Mouse (Mus musculus): ENCODE data around the gene Camk1. TPM values are rescaled to one million over a fixed set of nuclear protein-coding genes. Genes with fewer than 3 reads are reported as not detected.

Gene Camk1
- polyA plus RNA-seq (2016; fragmentation: Nextera tagmentation; extraction: Ambion mirVana) = 72.5 and 78.4 TPM in 2 replicates

DNA sequence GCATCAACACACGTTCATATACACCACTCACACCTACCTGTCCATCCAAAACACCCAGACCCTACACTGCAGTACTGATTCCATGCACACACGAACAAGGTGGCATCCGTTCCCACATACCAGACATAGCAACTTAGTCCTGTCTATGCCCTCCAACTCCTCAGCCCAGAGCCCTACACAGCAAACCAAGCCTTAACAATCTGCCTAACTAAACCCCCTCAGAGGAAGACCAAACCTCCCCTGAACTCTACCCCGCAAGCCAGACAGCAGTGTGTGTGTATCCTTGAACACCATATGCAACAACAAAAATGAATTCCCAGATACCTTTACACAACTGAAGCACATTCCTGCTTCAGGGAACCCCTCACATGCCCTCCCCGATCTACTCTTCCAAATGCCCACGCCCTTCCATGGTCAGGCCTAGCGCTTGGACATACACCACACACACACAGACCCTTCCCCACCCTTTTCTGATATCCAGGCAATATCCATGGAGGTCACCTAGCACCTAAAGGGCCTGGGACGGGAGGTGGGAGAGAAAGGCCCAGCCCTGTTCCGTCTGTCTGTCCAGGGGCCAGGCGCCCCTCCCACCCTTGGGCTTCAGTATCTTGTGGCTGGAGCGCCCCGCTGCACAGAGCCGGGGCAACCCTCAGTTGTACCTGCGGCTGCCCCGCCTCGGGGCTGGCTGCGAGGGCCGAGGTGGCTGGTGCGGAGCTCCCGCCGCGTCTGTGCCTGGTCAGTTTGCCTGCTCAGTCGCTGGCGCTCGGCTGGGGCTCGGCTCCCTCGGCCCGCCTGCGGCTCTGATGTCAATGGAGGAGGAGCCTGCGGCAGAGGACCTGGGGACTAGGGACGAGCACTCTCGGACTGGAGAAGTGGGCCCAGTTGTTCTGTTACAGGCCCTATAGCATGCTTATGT is at the start of gene Camk1:
Camk1 (minus strand) TSS at position 808 of the 916 bp plus-strand sequence.
- 17% methylated on average over 32 of the region's 32 CpGs for WGBS
- ATAC-seq (ENCODE audit: low FRiP score) = peak; percentile 86

DNA sequence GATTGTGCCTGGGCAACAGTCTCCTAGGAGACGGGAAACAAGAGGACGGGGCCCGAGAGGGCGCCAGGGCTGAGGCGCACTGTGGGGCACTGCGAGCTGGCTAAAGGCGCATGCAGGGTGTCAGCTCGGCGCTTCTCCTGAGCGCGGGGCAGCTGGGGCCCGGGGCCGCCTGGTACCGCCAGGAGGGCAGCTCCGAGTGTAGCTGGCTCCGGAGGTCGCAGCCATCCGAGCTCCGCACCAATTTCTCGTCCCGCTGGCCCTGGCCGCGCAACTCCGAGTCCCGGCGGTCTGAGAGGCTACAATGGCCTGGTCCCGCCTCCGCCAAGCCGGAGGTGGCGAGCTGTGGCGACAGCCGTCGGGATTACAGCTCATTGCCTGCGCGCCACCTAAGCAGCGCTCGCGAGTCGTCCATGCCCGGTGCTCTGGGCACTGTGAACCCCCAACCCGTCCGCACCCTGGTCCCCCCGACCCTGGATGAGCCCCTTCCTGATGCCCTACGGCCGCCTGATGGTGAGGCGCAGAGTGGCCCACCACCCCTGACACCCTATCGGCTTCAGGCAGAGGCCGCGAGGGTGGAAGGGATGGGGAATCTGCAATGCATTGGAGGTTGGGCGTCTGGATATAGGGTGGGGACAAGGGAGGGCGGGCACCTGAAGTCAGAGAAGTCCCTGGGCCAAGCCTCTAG is 48.7 kb upstream of the Camk1 start:
- Histone ChIP-seq H3K27ac (peak overlapping the region; percentile 78), H3K9me3 (replicated peaks) (no peaks in the 10 kb centered on the region), H3K27me3 (peaks cover 4% of the 10 kb centered on the region; the same call in 1 of the 2 replicates), H3K4me1 (peaks cover 16% of the 10 kb centered on the region), H3K9ac (peak overlapping the region; percentile 72), H3K4me3 (peak overlapping the region; percentile 47), H3K36me3 (peaks cover 38% of the 10 kb centered on the region), H3K4me2 (replicated peaks) (peak overlapping the region; percentile 87)
- ATAC-seq (ENCODE audit: low FRiP score) = peak; percentile 94
- WGBS = under 1% methylated on average over 51 of the region's 51 CpGs

More for the DNA sequence above, at the start of gene Camk1:
- H3K4me1 ChIP-seq = peaks cover 25% of the 10 kb centered on the region
- peak within 1 kb of the TSS; percentile 52 for H3K4me3 ChIP-seq
- H3K27me3 ChIP-seq = no peaks in the 10 kb centered on the region
- H3K4me2 ChIP-seq (replicated peaks) = peak within 1 kb of the TSS; percentile 73
- H3K9ac ChIP-seq = peak within 1 kb of the TSS; percentile 80
- H3K27ac ChIP-seq = no peak within 1 kb of the TSS
- H3K9me3 ChIP-seq (replicated peaks) = no peaks in the 10 kb centered on the region
- H3K36me3 ChIP-seq = peaks cover 11% of the 10 kb centered on the region

DNA sequence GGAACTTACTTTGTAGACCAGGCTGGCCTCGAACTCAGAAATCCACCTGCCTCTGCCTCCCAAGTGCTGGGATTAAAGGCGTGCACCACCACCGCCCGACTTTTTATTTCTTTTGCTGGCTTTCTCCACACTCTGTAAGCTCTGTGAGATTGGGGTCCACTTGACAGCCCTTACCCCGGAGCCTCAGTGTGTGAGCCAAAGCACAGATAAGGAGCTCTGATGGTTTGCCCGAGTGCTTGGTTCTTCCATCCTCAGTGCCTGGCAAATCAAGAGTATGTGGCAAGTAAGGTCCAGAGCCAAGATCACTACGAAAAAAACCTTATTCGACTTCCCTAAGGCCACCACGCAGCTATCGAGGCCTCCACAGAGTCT is 48.2 kb upstream of the Camk1 start:
- peak overlapping the region; percentile 87 for H3K4me2 ChIP-seq (replicated peaks)
- peak overlapping the region; percentile 47 for H3K4me3 ChIP-seq
- H3K27ac ChIP-seq = peak overlapping the region; percentile 78
- peaks cover 4% of the 10 kb centered on the region; the same call in 1 of the 2 replicates for H3K27me3 ChIP-seq
- no peaks in the 10 kb centered on the region for H3K9me3 ChIP-seq (replicated peaks)
- peak overlapping the region; percentile 72 for H3K9ac ChIP-seq
- ATAC-seq (ENCODE audit: low FRiP score) = peak; percentile 33; the same call in 1 of the 2 replicates
- 25% methylated on average over 10 of the region's 10 CpGs for WGBS
- peaks cover 42% of the 10 kb centered on the region for H3K36me3 ChIP-seq
- peaks cover 16% of the 10 kb centered on the region for H3K4me1 ChIP-seq

DNA sequence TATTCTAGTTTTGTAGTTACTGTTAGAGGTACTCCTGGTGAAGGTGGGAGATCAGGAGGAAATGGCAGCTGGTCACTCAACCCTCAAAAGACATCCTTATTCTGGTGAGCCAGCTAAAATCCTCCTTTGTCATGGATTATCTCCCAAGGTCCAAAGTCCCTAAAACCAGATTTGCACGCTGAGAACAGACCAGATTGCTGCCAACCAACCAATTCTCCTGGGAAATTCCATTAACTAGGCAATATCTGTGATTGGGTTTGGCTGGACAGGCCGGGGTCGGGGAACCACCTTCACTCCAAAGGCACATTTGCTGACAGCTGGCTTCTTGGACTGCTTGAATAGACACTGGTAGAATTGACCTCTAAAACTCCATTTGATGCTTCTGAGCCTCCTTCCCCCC is 46.9 kb upstream of the Camk1 start:
- WGBS = 85% methylated on average over 3 of the region's 3 CpGs
- Histone ChIP-seq H3K36me3 (peaks cover 53% of the 10 kb centered on the region), H3K4me2 (replicated peaks) (no peak overlapping the region), H3K9me3 (replicated peaks) (no peaks in the 10 kb centered on the region), H3K9ac (no peak overlapping the region), H3K4me1 (peaks cover 16% of the 10 kb centered on the region), H3K27ac (no peak overlapping the region), H3K4me3 (no peak overlapping the region), H3K27me3 (peaks cover 4% of the 10 kb centered on the region; the same call in 1 of the 2 replicates)
- no peak for ATAC-seq (ENCODE audit: low FRiP score)

DNA sequence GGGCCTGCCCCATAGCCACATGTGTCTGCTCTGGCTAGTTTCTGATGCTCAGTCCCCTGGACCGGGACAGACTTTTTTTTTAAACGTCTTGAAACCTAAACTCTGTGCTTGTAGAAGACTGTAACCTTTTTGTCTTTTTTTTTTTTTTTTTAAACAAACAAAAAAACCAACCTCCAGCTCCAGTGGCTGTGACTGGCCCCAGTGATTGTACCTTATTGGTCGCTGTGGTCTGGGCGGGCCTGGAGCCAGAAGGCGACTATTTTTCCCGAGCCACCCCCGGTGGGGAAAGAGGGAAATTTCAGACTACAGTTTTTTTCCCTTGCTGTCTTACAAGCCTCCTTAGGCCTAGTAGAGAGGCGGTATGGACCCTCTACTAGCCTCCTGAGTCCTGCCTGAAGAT is 45.2 kb upstream of the Camk1 start, which contains the start of gene Ttll3:
Ttll3 (plus strand) TSS at position 301 of the 400 bp plus-strand sequence.
- no peak within 1 kb of the TSS for H3K4me2 ChIP-seq (replicated peaks)
- H3K36me3 ChIP-seq = peaks cover 63% of the 10 kb centered on the region
- peaks cover 1% of the 10 kb centered on the region; the same call in 1 of the 2 replicates for H3K27me3 ChIP-seq
- H3K27ac ChIP-seq = no peak within 1 kb of the TSS
- WGBS = 80% methylated on average over 8 of the region's 8 CpGs
- no peak within 1 kb of the TSS for H3K9ac ChIP-seq
- no peak for ATAC-seq (ENCODE audit: low FRiP score)
- no peaks in the 10 kb centered on the region for H3K9me3 ChIP-seq (replicated peaks)
- H3K4me1 ChIP-seq = peaks cover 16% of the 10 kb centered on the region
- H3K4me3 ChIP-seq = no peak within 1 kb of the TSS

DNA sequence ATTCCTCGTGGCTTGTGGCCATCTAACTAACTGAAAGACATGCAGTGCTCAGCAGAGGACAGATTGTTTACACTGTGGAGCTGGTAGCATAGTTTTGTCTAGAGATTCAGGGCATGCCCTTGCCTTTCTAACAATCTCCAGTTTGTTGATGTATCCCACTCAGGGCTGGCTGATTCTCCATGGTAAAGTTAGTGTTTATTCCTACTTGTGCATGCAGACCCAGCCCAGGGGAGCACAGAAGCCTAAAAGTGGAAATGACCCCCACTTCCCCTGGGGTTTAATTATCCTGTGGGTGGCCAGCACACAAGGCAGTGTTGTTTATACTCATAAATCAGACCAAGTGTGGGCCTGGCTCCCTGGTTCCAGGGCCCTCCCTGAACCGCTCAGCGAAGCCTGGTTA is 42.2 kb upstream of the Camk1 start:
- WGBS = 91% methylated on average over 3 of the region's 3 CpGs
- no peak overlapping the region for H3K4me2 ChIP-seq (replicated peaks)
- H3K27ac ChIP-seq = no peak overlapping the region
- peaks cover 91% of the 10 kb centered on the region for H3K36me3 ChIP-seq
- no peaks in the 10 kb centered on the region for H3K27me3 ChIP-seq
- H3K9ac ChIP-seq = no peak overlapping the region
- no peaks in the 10 kb centered on the region for H3K4me1 ChIP-seq
- H3K4me3 ChIP-seq = no peak overlapping the region
- ATAC-seq (ENCODE audit: low FRiP score) = no peak
- H3K9me3 ChIP-seq (replicated peaks) = no peaks in the 10 kb centered on the region

DNA sequence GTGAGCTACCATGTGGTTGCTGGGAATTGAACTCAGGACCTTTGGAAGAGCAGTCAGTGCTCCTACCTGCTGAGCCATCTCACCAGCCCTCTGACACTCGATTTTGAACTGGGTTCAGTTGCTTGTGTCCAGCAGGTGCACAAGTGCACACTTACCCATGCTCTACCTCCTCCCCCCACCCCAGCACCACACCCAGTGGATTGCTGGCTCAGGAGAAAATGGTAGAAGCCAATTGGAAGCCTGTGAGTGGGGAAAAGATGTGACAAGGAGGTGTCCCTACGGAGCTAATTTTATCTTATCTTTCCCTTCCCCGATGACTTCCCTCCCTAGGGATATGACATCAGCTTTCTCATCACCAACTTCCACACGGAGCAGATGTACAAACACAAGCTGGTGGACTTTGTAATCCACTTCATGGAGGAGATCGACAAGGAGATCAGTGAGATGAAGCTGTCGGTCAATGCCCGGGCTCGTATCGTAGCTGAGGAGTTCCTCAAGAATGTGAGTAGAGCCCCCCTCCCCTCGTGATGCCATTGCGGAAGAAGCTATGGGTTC is 41.5 kb upstream of the Camk1 start:
- no peaks in the 10 kb centered on the region for H3K4me1 ChIP-seq
- no peak overlapping the region for H3K4me2 ChIP-seq (replicated peaks)
- H3K27me3 ChIP-seq = no peaks in the 10 kb centered on the region
- WGBS = 87% methylated on average over 11 of the region's 11 CpGs
- H3K4me3 ChIP-seq = no peak overlapping the region
- no peaks in the 10 kb centered on the region for H3K9me3 ChIP-seq (replicated peaks)
- no peak overlapping the region for H3K27ac ChIP-seq
- ATAC-seq (ENCODE audit: low FRiP score) = no peak
- peaks cover 95% of the 10 kb centered on the region for H3K36me3 ChIP-seq
- H3K9ac ChIP-seq = no peak overlapping the region

DNA sequence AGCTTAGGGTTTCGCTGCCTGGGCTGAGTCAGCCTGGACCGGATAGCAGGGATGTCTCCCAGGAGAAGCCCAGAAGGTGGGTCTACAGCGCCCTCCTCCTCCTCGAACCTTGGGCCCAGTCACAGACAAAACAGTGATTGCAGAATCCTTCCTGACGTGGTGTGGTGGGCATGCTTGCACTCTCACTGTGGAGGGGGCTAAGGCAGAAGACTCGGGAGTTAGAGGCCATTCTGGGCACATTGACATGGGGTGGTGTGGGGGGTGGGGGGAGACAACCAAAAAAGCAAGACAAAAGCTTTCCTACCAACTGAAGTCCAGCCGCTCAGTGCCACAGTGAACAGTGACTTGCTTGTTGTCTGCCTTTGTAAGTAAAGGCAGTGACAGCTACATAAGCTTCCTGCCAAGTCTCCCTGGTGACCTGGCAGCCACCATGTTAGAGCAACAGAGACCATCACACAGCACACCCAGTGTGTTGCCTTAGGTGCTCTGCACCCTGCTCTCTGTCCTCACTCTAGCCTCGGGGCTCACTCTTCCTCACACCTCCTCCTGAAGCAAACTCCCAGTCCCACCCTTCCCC is 40.7 kb upstream of the Camk1 start:
- 90% methylated on average over 8 of the region's 8 CpGs for WGBS

DNA sequence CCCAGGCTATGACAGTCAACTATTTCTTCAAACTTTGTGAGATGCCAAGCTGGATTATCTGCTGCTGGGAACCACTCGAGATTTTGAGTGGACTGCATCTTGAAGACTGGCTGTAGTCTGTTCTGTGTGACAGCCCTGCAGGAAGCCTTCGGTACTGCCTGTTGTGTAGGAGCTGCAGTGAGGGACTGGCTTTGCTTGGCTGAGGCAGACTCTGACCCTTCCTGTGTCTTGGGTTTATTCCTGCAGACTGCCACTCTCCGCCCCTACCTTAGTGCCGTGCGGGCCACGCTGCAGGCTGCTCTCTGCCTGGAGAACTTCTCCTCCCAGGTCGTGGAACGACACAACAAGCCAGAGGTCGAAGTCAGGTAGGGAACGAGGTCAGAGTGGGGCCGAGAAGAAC is 36.7 kb upstream of the Camk1 start:
- no peak overlapping the region for H3K27ac ChIP-seq
- H3K27me3 ChIP-seq = no peaks in the 10 kb centered on the region
- no peak overlapping the region for H3K4me3 ChIP-seq
- H3K4me2 ChIP-seq (replicated peaks) = no peak overlapping the region
- peaks cover 57% of the 10 kb centered on the region for H3K36me3 ChIP-seq
- H3K9ac ChIP-seq = no peak overlapping the region
- WGBS = 93% methylated on average over 11 of the region's 11 CpGs
- H3K9me3 ChIP-seq (replicated peaks) = no peaks in the 10 kb centered on the region
- H3K4me1 ChIP-seq = peaks cover 17% of the 10 kb centered on the region
- ATAC-seq (ENCODE audit: low FRiP score) = no peak

More for the DNA sequence above, 40.7 kb upstream of the Camk1 start:
- H3K36me3 ChIP-seq = peaks cover 87% of the 10 kb centered on the region
- H3K4me1 ChIP-seq = peaks cover under 1% of the 10 kb centered on the region; the same call in 1 of the 2 replicates
- H3K27ac ChIP-seq = no peak overlapping the region
- no peak overlapping the region for H3K4me2 ChIP-seq (replicated peaks)
- no peak for ATAC-seq (ENCODE audit: low FRiP score)
- H3K4me3 ChIP-seq = no peak overlapping the region
- H3K9ac ChIP-seq = no peak overlapping the region
- H3K9me3 ChIP-seq (replicated peaks) = no peaks in the 10 kb centered on the region
- H3K27me3 ChIP-seq = no peaks in the 10 kb centered on the region

DNA sequence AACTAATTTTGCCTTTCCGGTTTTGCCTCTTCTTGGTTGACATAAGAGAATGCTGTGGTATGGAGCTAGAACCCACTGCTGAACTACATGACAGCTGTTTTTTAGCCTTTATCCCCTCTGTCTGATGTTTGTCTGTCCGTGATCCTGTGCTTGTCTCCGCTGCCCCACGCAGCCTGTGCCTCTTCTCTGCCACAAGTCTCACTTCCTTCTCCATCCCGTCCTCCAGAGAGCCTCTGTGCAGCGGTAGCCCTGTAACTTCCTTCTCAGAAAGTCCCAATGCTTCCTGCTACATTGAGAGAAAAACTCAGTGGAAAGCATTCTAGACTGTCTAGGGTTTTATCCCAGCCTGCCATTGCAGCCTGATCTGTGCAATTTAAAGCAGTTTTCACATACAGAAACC is 35.5 kb upstream of the Camk1 start:
- H3K36me3 ChIP-seq = peaks cover 57% of the 10 kb centered on the region
- H3K4me1 ChIP-seq = peaks cover 17% of the 10 kb centered on the region
- H3K4me3 ChIP-seq = peak overlapping the region; percentile 85
- no peaks in the 10 kb centered on the region for H3K27me3 ChIP-seq
- 88% methylated on average over 6 of the region's 6 CpGs for WGBS
- peak overlapping the region; percentile 96 for H3K4me2 ChIP-seq (replicated peaks)
- H3K9ac ChIP-seq = peak overlapping the region; percentile 96; the same call in 1 of the 2 replicates
- no peak overlapping the region for H3K27ac ChIP-seq
- H3K9me3 ChIP-seq (replicated peaks) = no peaks in the 10 kb centered on the region
- ATAC-seq (ENCODE audit: low FRiP score) = no peak

DNA sequence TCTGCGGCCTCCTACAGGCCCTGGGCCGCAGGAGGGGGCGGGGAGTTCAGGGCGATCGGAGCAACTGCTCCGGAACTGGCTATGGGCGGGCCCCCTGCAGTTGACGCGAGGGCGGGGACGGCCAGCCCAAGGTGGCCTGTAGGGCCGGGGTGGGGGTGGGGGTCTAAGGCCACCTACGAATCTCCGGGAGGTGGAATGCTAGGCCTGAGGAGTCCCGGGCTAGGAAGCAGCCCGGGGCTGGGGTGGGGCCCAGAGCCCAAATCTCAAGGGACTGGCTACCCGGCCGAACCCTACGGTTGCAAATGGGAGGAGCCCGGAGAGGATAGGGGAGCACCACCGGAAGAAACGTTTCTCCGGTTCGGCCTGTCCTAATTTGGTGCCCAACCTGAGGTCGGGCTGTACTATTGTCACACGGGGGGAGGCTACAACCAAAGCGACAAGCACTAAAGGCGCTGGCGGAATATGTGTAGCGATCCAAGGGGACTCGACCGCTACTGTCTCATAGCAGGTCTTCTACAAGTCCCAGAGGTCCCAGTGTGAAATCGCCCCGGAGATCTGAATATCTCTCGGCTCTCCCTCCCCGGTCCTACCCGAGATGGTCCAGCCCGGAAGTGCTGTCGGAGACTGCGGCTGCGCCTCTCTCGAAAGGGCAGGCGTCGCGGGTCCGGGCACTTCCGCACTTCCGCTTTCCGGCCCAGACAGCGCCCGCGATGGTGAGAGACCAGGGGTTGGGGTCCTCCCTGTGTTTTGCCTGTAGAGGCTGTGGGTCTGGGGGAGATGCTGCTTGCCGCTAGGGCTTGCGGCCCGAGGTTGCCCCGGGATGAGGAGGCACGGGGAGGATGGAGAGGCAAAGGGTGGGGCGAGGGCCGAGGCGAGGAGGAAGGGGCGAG is 34.0 kb upstream of the Camk1 start, which contains the start of the genes Tada3 and Arpc4:
Tada3 (minus strand) TSS at position 388 of the 890 bp plus-strand sequence.
Arpc4 (plus strand) TSS at position 620 of the 890 bp plus-strand sequence.
- Histone ChIP-seq H3K4me2 (replicated peaks) (peak within 1 kb of the TSS; percentile 96), H3K27ac (peak within 1 kb of the TSS; percentile 95), H3K36me3 (peaks cover 53% of the 10 kb centered on the region), H3K9ac (peak within 1 kb of the TSS; percentile 96), H3K9me3 (replicated peaks) (no peaks in the 10 kb centered on the region), H3K4me1 (peaks cover 17% of the 10 kb centered on the region), H3K27me3 (no peaks in the 10 kb centered on the region), H3K4me3 (peak within 1 kb of the TSS; percentile 85)
- peak; percentile 95 for ATAC-seq (ENCODE audit: low FRiP score)
- under 1% methylated on average over 61 of the region's 61 CpGs for WGBS

Data from hindbrain, embryonic 12.5 days (tissue).